Mouse (Mus musculus) spleen, adult 2 months (tissue): ENCODE measurements at regions not wholly inside any gene's neighbourhood (a gene's known extent, or its start where the extent isn't known, plus 50 kb on each side); places are given as distances from the start of the nearest gene placed in this dataset.
"Not testable (repeated sequence)": the region's sequence is repeated elsewhere in the genome, so short reads cannot be mapped to it uniquely, and the experiment has no call there.

Source experiments
- DNase-seq, 2 experiments: peaks; one replicate each; pipeline versions ENCODE4 v3.0.0 to v3.0.0-alpha.2; 2012 to 2021; ENCODE audit warnings: low spot score in 2 of 2, low read depth in 1 of 2
- H3K27ac ChIP-seq: fragments of 200-500 bp; 2 replicates; pipeline ENCODE4 v1.5.1; 2012; ENCODE audit warnings: low read length, inconsistent platforms; ENCODE audit not compliant: insufficient read depth
- H3K27me3 ChIP-seq: fragments of 200-500 bp; 2 replicates; pipeline ENCODE4 v1.6.1; 2012; ENCODE audit warnings: mild to moderate bottlenecking, moderate library complexity, low read length, inconsistent platforms; ENCODE audit not compliant: control insufficient read depth, insufficient read depth
- H3K36me3 ChIP-seq: fragments of 200-500 bp; 2 replicates; pipeline ENCODE4 v1.6.1; 2012; ENCODE audit warnings: mild to moderate bottlenecking, low read length, inconsistent platforms; ENCODE audit not compliant: control insufficient read depth, insufficient read depth
- H3K4me1 ChIP-seq: fragments of 200-500 bp; 2 replicates; pipeline ENCODE4 v1.6.1; 2011; ENCODE audit warnings: inconsistent platforms; ENCODE audit not compliant: control insufficient read depth, insufficient read depth, insufficient read length
- H3K4me3 ChIP-seq: fragments of 200-500 bp; 2 replicates; pipeline ENCODE4 v1.5.1; 2011; ENCODE audit warnings: mild to moderate bottlenecking, inconsistent platforms; ENCODE audit not compliant: insufficient read depth, insufficient read length; ENCODE audit errors: extremely low read depth
- CTCF ChIP-seq: fragments of 200-500 bp; IDR thresholded peaks from 2 replicates; pipeline ENCODE4 v1.5.1; 2011; ENCODE audit warnings: mild to moderate bottlenecking, inconsistent platforms; ENCODE audit not compliant: insufficient read depth, insufficient read length, insufficient replicate concordance; ENCODE audit errors: extremely low read depth
- POLR2A ChIP-seq: fragments of 200-500 bp; IDR thresholded peaks from 2 replicates; pipeline ENCODE4 v1.6.1; 2011; ENCODE audit warnings: low read depth, low read length, inconsistent platforms
- WGBS: fragments of 180-500 bp; shearing (Covaris S2); methylation state at CpG from one replicate; pipeline ENCODE4 v1.1.7; 2018; 5-methylcytosine and 5-hydroxymethylcytosine counted together

DNA sequence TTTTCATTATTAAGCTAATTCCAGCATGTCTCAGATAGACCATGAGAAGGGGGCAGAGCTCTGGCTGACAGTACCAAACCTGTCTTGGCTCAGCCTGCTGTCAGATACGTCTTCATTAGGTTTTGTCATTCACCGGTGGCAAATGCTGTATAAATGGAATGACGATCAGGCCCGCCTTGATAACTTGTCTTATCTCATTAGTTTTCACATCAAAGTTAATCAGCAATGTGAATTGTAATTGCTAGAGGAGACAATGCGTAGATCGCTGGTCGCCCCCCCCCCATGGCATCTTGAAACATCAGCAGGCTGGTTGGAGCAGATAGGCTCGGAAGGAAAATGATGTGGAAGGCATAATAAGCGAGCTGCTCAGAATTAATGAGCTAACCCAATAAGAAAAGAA is 132.5 kb upstream of the Kiz start:
- DNase-seq: no peak
- WGBS: 82% methylated on average over 9 of the region's 9 CpGs
- H3K4me1 ChIP-seq: no peaks in the 10 kb centered on the region
- H3K4me3 ChIP-seq: no peak overlapping the region
- TF ChIP-seq CTCF: no peak
- TF ChIP-seq POLR2A: no peak
- no peaks in the 10 kb centered on the region for H3K27me3 ChIP-seq
- no peak overlapping the region for H3K27ac ChIP-seq
- no peaks in the 10 kb centered on the region for H3K36me3 ChIP-seq

DNA sequence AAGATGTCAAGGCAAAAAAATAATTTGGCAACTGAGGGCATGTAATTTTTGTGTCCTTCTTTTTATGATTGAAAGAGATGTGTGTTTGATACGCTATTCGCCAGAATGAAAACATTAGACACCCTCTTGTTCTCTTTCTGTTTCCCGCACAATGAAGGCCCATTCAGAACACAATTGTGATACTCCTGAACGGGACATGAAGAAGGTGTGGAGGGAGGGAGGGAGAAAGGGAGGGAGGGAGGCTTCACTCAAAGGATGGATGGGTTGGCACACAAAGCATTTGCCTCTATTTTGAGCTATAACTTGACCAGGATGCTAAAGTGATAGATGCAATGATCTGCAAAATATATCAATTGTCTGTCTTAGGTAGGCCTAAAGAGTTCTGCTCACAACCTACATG is 132.0 kb upstream of the Kiz start:
- WGBS: 89% methylated on average over 4 of the region's 4 CpGs
- H3K27me3 ChIP-seq: no peaks in the 10 kb centered on the region
- H3K27ac ChIP-seq: no peak overlapping the region
- no peak for DNase-seq
- no peak overlapping the region for H3K4me3 ChIP-seq
- no peak for TF ChIP-seq CTCF
- H3K4me1 ChIP-seq: no peaks in the 10 kb centered on the region
- H3K36me3 ChIP-seq: no peaks in the 10 kb centered on the region

DNA sequence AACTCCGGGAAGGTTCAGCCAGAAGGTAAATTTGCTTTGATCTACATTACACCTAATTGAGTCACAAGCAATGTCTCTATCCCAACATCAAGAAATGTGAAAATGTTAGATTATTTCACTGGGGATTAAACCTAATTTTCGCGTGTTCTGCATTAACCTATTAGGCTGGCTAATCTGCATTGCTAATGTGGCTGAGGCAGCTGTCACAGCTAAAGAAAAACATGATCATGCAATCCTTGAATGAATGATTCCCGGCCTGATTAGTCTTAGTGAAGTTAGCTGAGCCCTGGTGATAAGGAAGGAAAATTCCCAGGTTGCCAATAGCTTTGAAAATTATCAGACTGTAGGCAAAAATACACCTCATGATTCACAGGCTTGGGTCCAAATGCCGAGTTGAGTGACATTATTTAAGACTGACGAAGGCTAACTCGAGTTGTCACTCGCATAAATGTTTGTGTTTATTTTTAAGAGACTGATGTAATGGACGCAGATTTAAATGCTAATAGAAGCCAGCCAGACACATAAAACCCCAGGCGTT is 131.5 kb upstream of the Kiz start:
- Histone ChIP-seq H3K27me3 (no peaks in the 10 kb centered on the region), H3K4me1 (no peaks in the 10 kb centered on the region), H3K4me3 (no peak overlapping the region), H3K36me3 (no peaks in the 10 kb centered on the region), H3K27ac (no peak overlapping the region)
- WGBS: 80% methylated on average over 10 of the region's 10 CpGs
- TF ChIP-seq CTCF (no peak), POLR2A (no peak)
- no peak for DNase-seq

DNA sequence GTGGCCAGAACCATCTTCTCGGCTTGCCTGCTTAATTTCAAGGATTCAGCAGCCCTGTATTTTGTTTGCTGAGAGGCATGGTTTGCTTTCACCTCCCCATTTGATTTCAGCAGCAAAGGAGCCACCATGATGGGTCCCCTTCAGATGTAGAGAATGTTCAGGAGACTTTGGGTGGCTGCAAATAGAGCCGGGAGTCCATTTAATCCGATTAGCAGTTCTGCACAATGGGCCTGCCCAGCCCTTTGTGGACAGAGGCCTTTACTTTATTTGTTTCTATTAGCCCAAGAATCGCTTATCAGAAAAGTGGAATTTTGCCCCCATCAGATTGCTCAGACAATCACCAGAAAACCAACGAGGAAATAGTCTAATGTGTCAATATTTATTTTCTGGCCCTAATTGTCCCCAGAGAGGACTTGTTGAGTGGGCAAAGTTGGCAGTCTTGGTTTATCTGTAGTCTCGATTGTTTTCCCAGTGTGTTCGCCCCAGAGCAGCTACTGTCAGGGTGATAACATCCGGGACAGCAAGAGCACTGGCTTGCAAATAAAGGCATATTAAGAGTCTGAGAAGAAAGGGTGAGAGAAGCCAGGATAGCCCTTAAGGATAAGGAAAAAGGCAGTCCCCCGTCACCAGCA is 130.6 kb upstream of the Kiz start:
- Histone ChIP-seq H3K4me3 (no peak overlapping the region), H3K27me3 (no peaks in the 10 kb centered on the region), H3K36me3 (no peaks in the 10 kb centered on the region), H3K4me1 (no peaks in the 10 kb centered on the region), H3K27ac (no peak overlapping the region)
- DNase-seq: no peak
- 79% methylated on average over 9 of the region's 9 CpGs for WGBS
- TF ChIP-seq POLR2A (no peak), CTCF (no peak)

DNA sequence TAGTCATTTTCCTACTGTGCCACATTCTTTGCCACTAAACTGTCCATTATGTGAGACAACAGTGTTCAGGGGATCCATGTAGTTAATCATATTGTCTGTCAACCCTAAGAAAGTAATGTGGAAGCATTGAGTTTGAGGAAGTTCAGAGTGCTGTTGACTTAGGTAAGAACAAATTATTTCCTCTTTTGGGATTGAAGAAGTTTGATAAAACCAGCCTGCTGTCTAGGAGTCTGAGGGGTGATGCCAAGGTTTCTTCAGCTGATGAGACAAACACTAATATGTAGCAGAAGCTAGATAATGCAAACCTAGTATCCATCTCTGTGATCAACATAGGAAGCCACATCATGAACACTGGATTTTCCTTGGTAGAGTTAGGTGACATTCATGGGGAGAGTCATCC is 127.0 kb upstream of the Kiz start:
- Histone ChIP-seq H3K36me3 (no peaks in the 10 kb centered on the region), H3K27me3 (no peaks in the 10 kb centered on the region), H3K27ac (no peak overlapping the region), H3K4me3 (no peak overlapping the region), H3K4me1 (no peaks in the 10 kb centered on the region)
- no peak for DNase-seq
- TF ChIP-seq POLR2A (no peak), CTCF (no peak)

DNA sequence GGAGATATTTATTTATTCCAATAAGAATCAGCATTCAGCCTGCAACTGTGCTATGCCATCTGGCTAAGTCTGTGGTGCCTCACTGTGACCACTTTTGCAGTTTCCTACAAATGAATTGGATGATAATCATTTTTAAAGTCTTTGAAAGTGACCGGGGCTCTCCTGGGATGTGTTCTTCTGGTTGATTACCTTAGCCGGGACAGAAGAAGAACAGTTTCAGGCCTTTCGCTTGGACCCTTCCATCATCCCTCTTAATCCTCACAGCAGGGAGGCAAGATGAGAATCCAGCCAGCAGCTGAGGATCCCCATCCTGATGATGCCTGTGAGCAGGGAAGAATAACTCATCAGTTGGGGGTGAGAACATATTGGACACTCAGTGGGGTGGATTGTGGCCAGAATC is 124.6 kb upstream of the Kiz start:
- DNase-seq: no peak
- Histone ChIP-seq H3K36me3 (no peaks in the 10 kb centered on the region), H3K27me3 (no peaks in the 10 kb centered on the region), H3K4me1 (no peaks in the 10 kb centered on the region), H3K4me3 (no peak overlapping the region), H3K27ac (no peak overlapping the region)
- TF ChIP-seq CTCF (no peak), POLR2A (no peak)
- WGBS: 96% methylated on average over 3 of the region's 3 CpGs

DNA sequence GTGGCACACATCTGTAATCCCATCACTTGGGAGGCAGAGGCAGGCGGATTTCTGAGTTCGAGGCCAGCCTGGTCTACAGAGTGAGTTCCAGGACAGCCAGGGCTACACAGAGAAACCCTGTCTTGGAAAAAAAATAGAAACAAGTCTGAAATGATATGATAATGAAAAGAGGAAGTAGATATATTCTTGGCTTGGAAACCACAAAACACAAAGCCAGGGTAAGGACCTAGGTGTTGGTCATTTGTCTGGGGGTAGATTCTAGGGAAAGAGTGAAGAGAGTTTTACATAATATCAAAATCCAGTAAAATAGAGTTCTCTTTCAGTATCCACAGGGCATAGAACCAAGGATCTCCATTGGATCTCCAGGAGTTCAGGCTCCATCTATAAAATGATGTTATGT is 122.8 kb upstream of the Kiz start:
- 69% methylated on average over 2 of the region's 2 CpGs for WGBS
- not testable (repeated sequence) for DNase-seq, H3K4me3 ChIP-seq

More for the DNA sequence above, 122.8 kb upstream of the Kiz start:
- H3K27me3 ChIP-seq, H3K4me1 ChIP-seq, H3K27ac ChIP-seq, H3K36me3 ChIP-seq: not testable (repeated sequence)
